Mouse (Mus musculus): ENCODE results near the gene Tgoln1. TPM values are rescaled to one million over a fixed set of nuclear protein-coding genes. Genes with fewer than 3 reads are reported as not detected.

The Tgoln1 gene
- total and polyA plus RNA-seq, 3 experiments: 4.4 to 72.6 (median 49.7) TPM

GRCm38 (mm10) chr6:72634311-72634710 is 17.5 kb upstream of the Tgoln1 start:
- Histone ChIP-seq H3K27me3 (ENCODE audit: insufficient read depth, low read length) (peaks cover 38% of the 10 kb centered on the region), H3K4me1 (ENCODE audit: insufficient read depth, low read depth, low read length) (peaks cover 8% of the 10 kb centered on the region), H3K4me3 (ENCODE audit: low read depth, low read length) (no peak overlapping the region), H3K36me3 (replicated peaks) (no peaks in the 10 kb centered on the region), H3K9me3 (replicated peaks) (no peaks in the 10 kb centered on the region)
- no peak for ATAC-seq (ENCODE audit: extremely low read depth, insufficient number of reproducible peaks, low FRiP score, poor library complexity, severe bottlenecking)
- DNase-seq (ENCODE audit: low spot score): no peak
- TF ChIP-seq TAL1 (conservative IDR thresholded peaks at IDR 0.05; ENCODE audit: low read depth, low read length): no peak
- no peak for TF ChIP-seq CTCF (IDR thresholded peaks at IDR 0.05; ENCODE audit: low read depth, low read length)
- TF ChIP-seq GATA2 (IDR thresholded peaks at IDR 0.05; ENCODE audit: borderline replicate concordance, low read depth, low read length): no peak
- TF ChIP-seq POLR2AphosphoS5 (IDR thresholded peaks at IDR 0.05; ENCODE audit: insufficient replicate concordance, low read depth, low read length): no peak
- TF ChIP-seq GATA1 (IDR thresholded peaks at IDR 0.05; ENCODE audit: borderline replicate concordance, low read length): no peak

DNA sequence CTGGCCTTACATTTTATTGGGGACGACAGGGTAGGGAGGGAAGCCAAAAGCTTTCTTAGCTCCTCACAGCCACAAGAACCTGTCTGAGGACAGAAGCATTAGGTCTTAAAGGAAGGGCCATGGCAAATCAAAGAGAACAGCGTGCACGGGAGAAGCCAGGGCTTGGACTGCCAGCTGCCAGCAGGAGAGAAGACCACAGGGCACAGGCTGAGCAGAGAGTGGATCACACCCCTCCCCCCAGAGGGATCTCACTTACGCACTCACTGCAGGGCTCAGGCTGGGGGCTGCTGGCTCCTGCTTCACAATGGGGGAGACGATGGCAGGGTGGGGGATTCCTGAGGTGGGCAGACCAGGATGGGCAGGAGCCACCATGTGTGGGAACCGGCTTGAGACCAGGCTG is 14.9 kb upstream of the Tgoln1 start:
- DNase-seq (ENCODE audit: low spot score) (no peak), ATAC-seq (ENCODE audit: extremely low read depth, insufficient number of reproducible peaks, low FRiP score, poor library complexity, severe bottlenecking) (no peak)
- peaks cover 8% of the 10 kb centered on the region for H3K4me1 ChIP-seq (ENCODE audit: insufficient read depth, low read depth, low read length)
- no peaks in the 10 kb centered on the region for H3K36me3 ChIP-seq (replicated peaks)
- TF ChIP-seq CTCF (IDR thresholded peaks at IDR 0.05; ENCODE audit: low read depth, low read length) (no peak), GATA1 (IDR thresholded peaks at IDR 0.05; ENCODE audit: borderline replicate concordance, low read length) (no peak), TAL1 (conservative IDR thresholded peaks at IDR 0.05; ENCODE audit: low read depth, low read length) (no peak), GATA2 (IDR thresholded peaks at IDR 0.05; ENCODE audit: borderline replicate concordance, low read depth, low read length) (no peak), POLR2AphosphoS5 (IDR thresholded peaks at IDR 0.05; ENCODE audit: insufficient replicate concordance, low read depth, low read length) (no peak)
- no peak overlapping the region for H3K4me3 ChIP-seq (ENCODE audit: low read depth, low read length)
- peaks cover 38% of the 10 kb centered on the region for H3K27me3 ChIP-seq (ENCODE audit: insufficient read depth, low read length)
- no peaks in the 10 kb centered on the region for H3K9me3 ChIP-seq (replicated peaks)

DNA sequence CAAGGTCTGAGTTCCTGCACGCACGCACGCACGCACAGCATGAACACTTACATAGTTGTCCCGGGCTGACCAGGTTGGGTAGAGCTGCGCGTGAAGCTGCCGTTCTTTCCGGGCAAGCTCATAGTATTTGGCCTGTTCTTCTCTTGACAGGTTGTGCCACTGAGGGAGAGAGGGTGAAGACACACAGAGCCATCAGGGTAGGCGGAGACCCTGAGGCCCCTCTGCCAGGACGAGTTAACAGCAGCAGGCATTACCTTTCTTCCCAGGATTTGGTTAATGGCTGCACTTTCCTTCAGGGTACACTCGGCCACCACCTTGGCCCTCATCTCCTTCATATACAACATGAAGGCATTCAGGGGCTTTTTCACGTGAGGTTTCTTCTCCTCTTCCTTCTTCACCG is 14.2 kb upstream of the Tgoln1 start:
- DNase-seq (ENCODE audit: low spot score): no peak
- no peak for ATAC-seq (ENCODE audit: extremely low read depth, insufficient number of reproducible peaks, low FRiP score, poor library complexity, severe bottlenecking)
- no peaks in the 10 kb centered on the region for H3K36me3 ChIP-seq (replicated peaks)
- H3K4me1 ChIP-seq (ENCODE audit: insufficient read depth, low read depth, low read length): peaks cover 3% of the 10 kb centered on the region; the same call in 1 of the 2 replicates
- no peak overlapping the region for H3K4me3 ChIP-seq (ENCODE audit: low read depth, low read length)
- TF ChIP-seq GATA1 (IDR thresholded peaks at IDR 0.05; ENCODE audit: borderline replicate concordance, low read length) (no peak), POLR2AphosphoS5 (IDR thresholded peaks at IDR 0.05; ENCODE audit: insufficient replicate concordance, low read depth, low read length) (no peak), GATA2 (IDR thresholded peaks at IDR 0.05; ENCODE audit: borderline replicate concordance, low read depth, low read length) (no peak), TAL1 (conservative IDR thresholded peaks at IDR 0.05; ENCODE audit: low read depth, low read length) (no peak), CTCF (IDR thresholded peaks at IDR 0.05; ENCODE audit: low read depth, low read length) (no peak)
- no peaks in the 10 kb centered on the region for H3K9me3 ChIP-seq (replicated peaks)
- H3K27me3 ChIP-seq (ENCODE audit: insufficient read depth, low read length): peaks cover 42% of the 10 kb centered on the region

- Histone ChIP-seq H3K4me3 (ENCODE audit: low read depth, low read length) (no peak overlapping the region), H3K9me3 (replicated peaks) (no peaks in the 10 kb centered on the region), H3K27me3 (ENCODE audit: insufficient read depth, low read length) (peaks cover 42% of the 10 kb centered on the region), H3K36me3 (replicated peaks) (no peaks in the 10 kb centered on the region), H3K4me1 (ENCODE audit: insufficient read depth, low read depth, low read length) (peaks cover 3% of the 10 kb centered on the region; the same call in 1 of the 2 replicates)
- TF ChIP-seq GATA2 (IDR thresholded peaks at IDR 0.05; ENCODE audit: borderline replicate concordance, low read depth, low read length): no peak
- no peak for TF ChIP-seq POLR2AphosphoS5 (IDR thresholded peaks at IDR 0.05; ENCODE audit: insufficient replicate concordance, low read depth, low read length)
- TF ChIP-seq GATA1 (IDR thresholded peaks at IDR 0.05; ENCODE audit: borderline replicate concordance, low read length): no peak
- TF ChIP-seq CTCF (IDR thresholded peaks at IDR 0.05; ENCODE audit: low read depth, low read length): no peak
- TF ChIP-seq TAL1 (conservative IDR thresholded peaks at IDR 0.05; ENCODE audit: low read depth, low read length): no peak
- DNase-seq (ENCODE audit: low spot score) (no peak), ATAC-seq (ENCODE audit: extremely low read depth, insufficient number of reproducible peaks, low FRiP score, poor library complexity, severe bottlenecking) (no peak)
Measured at GRCm38 (mm10) chr6:72630370-72630769, 13.6 kb upstream of the Tgoln1 start.

- H3K9me3 ChIP-seq (replicated peaks): no peaks in the 10 kb centered on the region
- H3K4me1 ChIP-seq (ENCODE audit: insufficient read depth, low read depth, low read length): no peaks in the 10 kb centered on the region
- DNase-seq (ENCODE audit: low spot score) (no peak), ATAC-seq (ENCODE audit: extremely low read depth, insufficient number of reproducible peaks, low FRiP score, poor library complexity, severe bottlenecking) (no peak)
- peaks cover 34% of the 10 kb centered on the region for H3K27me3 ChIP-seq (ENCODE audit: insufficient read depth, low read length)
- H3K4me3 ChIP-seq (ENCODE audit: low read depth, low read length): no peak overlapping the region
- H3K36me3 ChIP-seq (replicated peaks): no peaks in the 10 kb centered on the region
- TF ChIP-seq GATA1 (IDR thresholded peaks at IDR 0.05; ENCODE audit: borderline replicate concordance, low read length) (no peak), GATA2 (IDR thresholded peaks at IDR 0.05; ENCODE audit: borderline replicate concordance, low read depth, low read length) (no peak), POLR2AphosphoS5 (IDR thresholded peaks at IDR 0.05; ENCODE audit: insufficient replicate concordance, low read depth, low read length) (no peak), TAL1 (conservative IDR thresholded peaks at IDR 0.05; ENCODE audit: low read depth, low read length) (no peak)
Measured at GRCm38 (mm10) chr6:72627276-72627675, 10.5 kb upstream of the Tgoln1 start.

DNA sequence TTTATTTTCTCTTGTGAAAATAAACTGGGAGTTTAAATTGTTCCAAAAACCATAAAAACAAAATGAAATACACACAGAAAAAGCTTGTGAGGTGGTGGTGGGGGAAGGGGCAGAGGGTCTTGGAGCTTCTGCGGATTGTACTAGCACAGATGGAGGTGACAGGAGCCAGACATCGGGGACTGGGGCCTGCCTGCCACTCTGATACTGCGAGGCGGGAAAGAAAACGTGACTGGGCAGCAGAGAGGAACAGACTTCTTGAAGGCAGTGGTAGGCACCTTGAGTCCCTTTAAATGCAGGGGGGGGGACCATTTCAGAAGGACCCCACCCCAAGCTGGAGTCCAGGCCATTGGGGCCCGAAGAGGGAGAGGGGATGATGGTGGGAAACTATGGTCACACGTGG is 9.6 kb upstream of the Tgoln1 start:
- Histone ChIP-seq H3K36me3 (replicated peaks) (no peaks in the 10 kb centered on the region), H3K4me1 (ENCODE audit: insufficient read depth, low read depth, low read length) (peaks cover under 1% of the 10 kb centered on the region), H3K9me3 (replicated peaks) (no peaks in the 10 kb centered on the region), H3K27me3 (ENCODE audit: insufficient read depth, low read length) (peaks cover 29% of the 10 kb centered on the region), H3K4me3 (ENCODE audit: low read depth, low read length) (no peak overlapping the region)
- TF ChIP-seq CTCF (IDR thresholded peaks at IDR 0.05; ENCODE audit: low read depth, low read length) (no peak), POLR2AphosphoS5 (IDR thresholded peaks at IDR 0.05; ENCODE audit: insufficient replicate concordance, low read depth, low read length) (no peak), GATA2 (IDR thresholded peaks at IDR 0.05; ENCODE audit: borderline replicate concordance, low read depth, low read length) (no peak), GATA1 (IDR thresholded peaks at IDR 0.05; ENCODE audit: borderline replicate concordance, low read length) (no peak), TAL1 (conservative IDR thresholded peaks at IDR 0.05; ENCODE audit: low read depth, low read length) (no peak)
- ATAC-seq (ENCODE audit: extremely low read depth, insufficient number of reproducible peaks, low FRiP score, poor library complexity, severe bottlenecking) (no peak), DNase-seq (ENCODE audit: low spot score) (no peak)
